Comparison of ENCODE assay signal across 8 mouse cellular contexts in the genomic region with DNA sequence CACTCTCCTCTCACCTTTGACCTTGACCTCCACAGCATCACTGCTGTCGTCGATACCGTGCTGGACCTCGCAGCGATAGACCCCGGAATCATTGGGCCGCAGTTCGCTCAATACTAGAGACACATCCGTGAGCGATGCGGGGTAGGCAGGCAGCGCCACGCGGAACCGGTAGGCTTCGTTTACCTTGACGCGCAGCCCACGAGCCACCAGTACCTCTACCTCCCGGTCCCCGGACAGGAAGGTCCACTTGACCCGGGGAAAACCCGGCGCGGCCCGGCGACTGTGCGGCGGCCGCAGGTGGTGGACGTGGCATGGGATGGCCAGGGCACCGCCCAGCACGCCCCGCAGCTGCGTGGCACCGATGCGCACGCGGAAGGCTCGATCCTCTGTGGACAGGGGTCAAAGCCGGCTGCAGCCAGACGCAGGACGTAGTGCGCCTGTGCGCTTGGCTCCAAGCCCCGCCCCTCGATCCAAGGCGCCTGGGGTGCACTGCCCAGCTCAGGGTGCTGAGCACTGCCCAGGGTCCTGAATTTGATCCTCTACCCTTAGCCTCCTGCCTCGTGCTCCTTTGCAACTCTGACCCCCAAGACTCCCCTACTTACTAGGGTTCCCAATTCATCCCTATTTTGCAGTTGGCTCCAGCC. TPM values are rescaled to one million over a fixed set of nuclear protein-coding genes. Genes with fewer than 3 reads are reported as not detected.
DNase-seq lines count a peak whose midpoint lies in the region; ATAC-seq and TF ChIP-seq lines count a peak whose summit lies in the region.

No protein-coding gene starts in this region.

- H3K4me1 ChIP-seq in forebrain, postnatal 0 days (ENCODE audit: insufficient read depth): peaks cover 6% of the 10 kb centered on the region
- peaks cover 33% of the 10 kb centered on the region for H3K4me1 ChIP-seq in limb, embryonic 10.5 days
- H3K4me1 ChIP-seq in midbrain, embryonic 14.5 days (ENCODE audit: control insufficient read depth, insufficient read depth, low read length): peaks cover 10% of the 10 kb centered on the region

- H3K4me3 ChIP-seq in forebrain, postnatal 0 days (ENCODE audit: low read depth, low read length): peak overlapping the region; percentile 39
- H3K4me3 ChIP-seq in limb, embryonic 10.5 days: peak overlapping the region; percentile 50
- peak overlapping the region; percentile 36 for H3K4me3 ChIP-seq in midbrain, embryonic 14.5 days (replicated peaks; ENCODE audit: low read depth, low read length)

- peak; percentile 81 for DNase-seq in adrenal gland, postnatal 10 days
- DNase-seq in adrenal gland, adult 8-10 months: no peak
- DNase-seq in ES-CJ7 (ENCODE audit: low read depth, low spot score): peak; percentile 69
- DNase-seq in forebrain, postnatal 0 days: no peak
- no peak for DNase-seq in limb, embryonic 10.5 days (ENCODE audit: low spot score)
- peak; percentile 45 for DNase-seq in midbrain, embryonic 14.5 days
- no peak for DNase-seq in layer of hippocampus, adult 8-10 months (ENCODE audit: low spot score in 2 of 2)

- peak overlapping the region; percentile 45 for H3K9ac ChIP-seq in forebrain, postnatal 0 days
- H3K9ac ChIP-seq in midbrain, embryonic 14.5 days (replicated peaks; ENCODE audit: low read length): peak overlapping the region; percentile 48

- no peak for ATAC-seq in forebrain, postnatal 0 days
- no peak; the same call in 1 of the 2 replicates for ATAC-seq in midbrain, embryonic 14.5 days (ENCODE audit: low FRiP score, low TSS enrichment)
- no peak for ATAC-seq in CD4-positive, CD25-positive, alpha-beta regulatory T cell, adult 4 months

- H3K9me3 ChIP-seq in forebrain, postnatal 0 days (ENCODE audit: low read length): no peaks in the 10 kb centered on the region
- no peaks in the 10 kb centered on the region for H3K9me3 ChIP-seq in limb, embryonic 10.5 days (replicated peaks)
- H3K9me3 ChIP-seq in midbrain, embryonic 14.5 days (ENCODE audit: control insufficient read depth, low read length): no peaks in the 10 kb centered on the region

- H3K27me3 ChIP-seq in forebrain, postnatal 0 days (ENCODE audit: insufficient read depth, low read length): peaks cover 74% of the 10 kb centered on the region
- peaks cover 100% of the 10 kb centered on the region for H3K27me3 ChIP-seq in limb, embryonic 10.5 days (ENCODE audit: low read depth, poor library complexity, severe bottlenecking)
- peaks cover 85% of the 10 kb centered on the region for H3K27me3 ChIP-seq in midbrain, embryonic 14.5 days (ENCODE audit: control insufficient read depth, insufficient read depth, low read length)

- no peaks in the 10 kb centered on the region for H3K36me3 ChIP-seq in forebrain, postnatal 0 days (ENCODE audit: insufficient read depth)
- no peaks in the 10 kb centered on the region for H3K36me3 ChIP-seq in limb, embryonic 10.5 days
- H3K36me3 ChIP-seq in midbrain, embryonic 14.5 days (ENCODE audit: control insufficient read depth, insufficient read depth, low read length): no peaks in the 10 kb centered on the region

- peak overlapping the region; percentile 93 for H3K4me2 ChIP-seq in forebrain, postnatal 0 days (ENCODE audit: low read depth)
- H3K4me2 ChIP-seq in midbrain, embryonic 14.5 days (ENCODE audit: low read length): peak overlapping the region; percentile 61

- TF ChIP-seq CTCF in forebrain, postnatal 0 days (IDR thresholded peaks at IDR 0.05; ENCODE audit: low read depth): no peak

- WGBS in forebrain, postnatal 0 days: 5% methylated on average over 49 of the region's 49 CpGs
- WGBS in limb, embryonic 10.5 days: 1% methylated on average over 49 of the region's 49 CpGs
- WGBS in midbrain, embryonic 14.5 days: under 1% methylated on average over 49 of the region's 49 CpGs

- no peak overlapping the region for H3K27ac ChIP-seq in forebrain, postnatal 0 days (ENCODE audit: low read depth, low read length)
- 0 out of 2 replicates have a peak overlapping the region, but pooled peaks have one; percentile 10 for H3K27ac ChIP-seq in limb, embryonic 10.5 days
- no peak overlapping the region for H3K27ac ChIP-seq in midbrain, embryonic 14.5 days (replicated peaks; ENCODE audit: low read depth, low read length)

RNA-seq across cellular contexts. Expression of gene Bcan, which starts 2.9 kb away (rescaled TPM):
- total RNA-seq in adrenal gland, postnatal 10 days (2021): 10 to 100 TPM; 18.7 to 20.0 TPM
- 100 to 1,000 TPM in 2 of 4 experiments, 10 to 100 TPM in 2; 83.1 to 117 (median 106) TPM for total RNA-seq in adrenal gland, adult 8-10 months (2022)
- 140 and 146 TPM in 2 replicates for total RNA-seq in forebrain, postnatal 0 days (2014; rRNA removed)
- 99.1 and 133 TPM in 2 replicates for polyA plus RNA-seq in forebrain, postnatal 0 days (2015; fragmentation: Nextera tagmentation; extraction: Ambion mirVana)
- polyA plus RNA-seq in limb, embryonic 10.5 days (2016; fragmentation: Nextera tagmentation; extraction: Ambion mirVana): not detected in 2 replicates
- 34.3 and 49.7 TPM in 2 replicates for polyA plus RNA-seq in midbrain, embryonic 14.5 days (2014; fragmentation: Nextera tagmentation; extraction: Ambion mirVana)
- total RNA-seq in layer of hippocampus, adult 8-10 months (2022): 100 to 1,000 TPM; 257 to 304 (median 278) TPM
- polyA plus RNA-seq in CD4-positive, CD25-positive, alpha-beta regulatory T cell, adult 4 months (2017; shearing (Covaris generic)): not detected

RNA-seq across cellular contexts. Expression of gene Nes, which starts 26.2 kb away (rescaled TPM):
- total RNA-seq in adrenal gland, postnatal 10 days (2021): 10 to 100 TPM; 17.7 to 23.3 TPM
- 10 to 100 TPM in 1 of 4 experiments, 1 to 10 TPM in 3; 4.3 to 14.4 (median 6.8) TPM for total RNA-seq in adrenal gland, adult 8-10 months (2022)
- total RNA-seq in forebrain, postnatal 0 days (2014; rRNA removed): 32.4 and 39.2 TPM in 2 replicates
- polyA plus RNA-seq in forebrain, postnatal 0 days (2015; fragmentation: Nextera tagmentation; extraction: Ambion mirVana): 14.5 and 17.9 TPM in 2 replicates
- polyA plus RNA-seq in limb, embryonic 10.5 days (2016; fragmentation: Nextera tagmentation; extraction: Ambion mirVana): 13.5 and 14.6 TPM in 2 replicates
- 19.0 and 28.8 TPM in 2 replicates for polyA plus RNA-seq in midbrain, embryonic 14.5 days (2014; fragmentation: Nextera tagmentation; extraction: Ambion mirVana)
- 1 to 10 TPM; 4.9 to 6.5 (median 5.5) TPM for total RNA-seq in layer of hippocampus, adult 8-10 months (2022)
- not detected for polyA plus RNA-seq in CD4-positive, CD25-positive, alpha-beta regulatory T cell, adult 4 months (2017; shearing (Covaris generic))

RNA-seq across cellular contexts. Expression of gene Hapln2, which starts 30.3 kb away (rescaled TPM):
- total RNA-seq in adrenal gland, postnatal 10 days (2021): not detected
- total RNA-seq in adrenal gland, adult 8-10 months (2022): not detected
- 0.38 and 0.92 TPM in 2 replicates for total RNA-seq in forebrain, postnatal 0 days (2014; rRNA removed)
- polyA plus RNA-seq in forebrain, postnatal 0 days (2015; fragmentation: Nextera tagmentation; extraction: Ambion mirVana): 0.31 and 0.69 TPM in 2 replicates
- 0.06 TPM in 1 of 2 replicates, not detected in the other for polyA plus RNA-seq in limb, embryonic 10.5 days (2016; fragmentation: Nextera tagmentation; extraction: Ambion mirVana)
- polyA plus RNA-seq in midbrain, embryonic 14.5 days (2014; fragmentation: Nextera tagmentation; extraction: Ambion mirVana): 0.47 and 0.57 TPM in 2 replicates
- 10 to 100 TPM; 26.0 to 34.3 (median 29.3) TPM for total RNA-seq in layer of hippocampus, adult 8-10 months (2022)
- polyA plus RNA-seq in CD4-positive, CD25-positive, alpha-beta regulatory T cell, adult 4 months (2017; shearing (Covaris generic)): under 1 TPM in 1 of 2 experiments, not detected in 1; 0.17 TPM

RNA-seq across cellular contexts. Expression of gene Gpatch4, which starts 45.8 kb away (rescaled TPM):
- 10 to 100 TPM; 12.1 to 12.4 TPM for total RNA-seq in adrenal gland, postnatal 10 days (2021)
- 10 to 100 TPM; 12.9 to 16.6 (median 14.9) TPM for total RNA-seq in adrenal gland, adult 8-10 months (2022)
- total RNA-seq in forebrain, postnatal 0 days (2014; rRNA removed): 9.8 and 10.6 TPM in 2 replicates
- 34.6 and 35.5 TPM in 2 replicates for polyA plus RNA-seq in forebrain, postnatal 0 days (2015; fragmentation: Nextera tagmentation; extraction: Ambion mirVana)
- 42.4 and 53.4 TPM in 2 replicates for polyA plus RNA-seq in limb, embryonic 10.5 days (2016; fragmentation: Nextera tagmentation; extraction: Ambion mirVana)
- polyA plus RNA-seq in midbrain, embryonic 14.5 days (2014; fragmentation: Nextera tagmentation; extraction: Ambion mirVana): 22.9 and 30.3 TPM in 2 replicates
- 10 to 100 TPM; 14.0 to 19.9 (median 16.1) TPM for total RNA-seq in layer of hippocampus, adult 8-10 months (2022)
- 10 to 100 TPM; 33.8 to 36.0 TPM for polyA plus RNA-seq in CD4-positive, CD25-positive, alpha-beta regulatory T cell, adult 4 months (2017; shearing (Covaris generic))

RNA-seq across cellular contexts. Expression of gene Crabp2, which starts 48.6 kb away (rescaled TPM):
- total RNA-seq in adrenal gland, postnatal 10 days (2021): under 1 TPM; 0.48 to 0.76 TPM
- 1 to 10 TPM in 1 of 4 experiments, under 1 TPM in 2, not detected in 1; 0.31 to 1.0 (median 0.35) TPM for total RNA-seq in adrenal gland, adult 8-10 months (2022)
- 16.8 and 17.4 TPM in 2 replicates for total RNA-seq in forebrain, postnatal 0 days (2014; rRNA removed)
- polyA plus RNA-seq in forebrain, postnatal 0 days (2015; fragmentation: Nextera tagmentation; extraction: Ambion mirVana): 24.7 and 28.1 TPM in 2 replicates
- 944 and 1,066 TPM in 2 replicates for polyA plus RNA-seq in limb, embryonic 10.5 days (2016; fragmentation: Nextera tagmentation; extraction: Ambion mirVana)
- 28.3 and 42.4 TPM in 2 replicates for polyA plus RNA-seq in midbrain, embryonic 14.5 days (2014; fragmentation: Nextera tagmentation; extraction: Ambion mirVana)
- total RNA-seq in layer of hippocampus, adult 8-10 months (2022): 1 to 10 TPM; 3.9 to 5.9 (median 4.7) TPM
- not detected for polyA plus RNA-seq in CD4-positive, CD25-positive, alpha-beta regulatory T cell, adult 4 months (2017; shearing (Covaris generic))

Comparison
In these comparisons a context has a peak if more than half of its experiments do, and no peak if none do; other contexts are left out.
1. DNase-seq: peak in adrenal gland, postnatal 10 days (single experiment), ES-CJ7 (single experiment) and midbrain, embryonic 14.5 days (single experiment); none in adrenal gland, adult 8-10 months (single experiment), forebrain, postnatal 0 days (single experiment), limb, embryonic 10.5 days (single experiment) and layer of hippocampus, adult 8-10 months (0 of 2).
2. RNA of gene Hapln2, which starts 30.3 kb away (total RNA-seq): 26.0 to 34.3 TPM in layer of hippocampus, adult 8-10 months; 0.38 to 0.92 TPM in forebrain, postnatal 0 days, not detected in adrenal gland, adult 8-10 months and not detected in adrenal gland, postnatal 10 days; every median in the first group is over 10 times any median in the second.
3. Peak in every context shown above with its lines, with median percentiles within 50 percentile points of each other: H3K4me3 ChIP-seq.